Mouse (Mus musculus) limb, embryonic 13.5 days (tissue): Measurements from ENCODE around the gene Suclg1. TPM values are rescaled to one million over a fixed set of nuclear protein-coding genes. Genes with fewer than 3 reads are reported as not detected.

Experiments used
- ATAC-seq: fragments of 200-750 bp; cut with Nextera tagmentation; 2 replicates; pipeline ENCODE4 v1.8.0; 2017; ENCODE audit warnings: low read depth, moderate number of reproducible peaks, moderate TSS enrichment; ENCODE audit not compliant: low FRiP score
- H3K27ac ChIP-seq: fragments of 300-500 bp; sonication (generic); 2 replicates; pipeline ENCODE4 v1.5.1; 2015; ENCODE audit warnings: inconsistent platforms, mild to moderate bottlenecking, moderate library complexity
- H3K27me3 ChIP-seq: fragments of 300-500 bp; sonication (generic); 2 replicates; pipeline ENCODE4 v1.6.1; 2015; ENCODE audit warnings: mild to moderate bottlenecking, inconsistent platforms
- H3K36me3 ChIP-seq: fragments of 300-500 bp; sonication (generic); 2 replicates; pipeline ENCODE4 v1.6.1; 2015; ENCODE audit warnings: inconsistent platforms, mild to moderate bottlenecking, moderate library complexity
- H3K4me1 ChIP-seq: fragments of 300-500 bp; sonication (generic); 2 replicates; pipeline ENCODE4 v1.6.1; 2015; ENCODE audit warnings: inconsistent platforms
- H3K4me2 ChIP-seq: fragments of 300-500 bp; sonication (generic); replicated peaks from 2 replicates; pipeline ENCODE4 v1.6.1; 2015; ENCODE audit warnings: inconsistent platforms, mild to moderate bottlenecking, moderate library complexity
- H3K4me3 ChIP-seq: fragments of 300-500 bp; sonication (generic); 2 replicates; pipeline ENCODE4 v1.5.1; 2015; ENCODE audit warnings: moderate library complexity, mild to moderate bottlenecking, inconsistent platforms
- H3K9ac ChIP-seq: fragments of 300-500 bp; sonication (generic); 2 replicates; pipeline ENCODE4 v1.6.1; 2015; ENCODE audit warnings: mild to moderate bottlenecking, inconsistent platforms
- H3K9me3 ChIP-seq: fragments of 300-500 bp; sonication (generic); 2 replicates; pipeline ENCODE4 v1.6.1; 2016; ENCODE audit warnings: inconsistent platforms
- WGBS: fragments of 180-500 bp; shearing (Covaris S2); methylation state at CpG from one replicate; pipeline ENCODE4 v1.1.7; 2015; 5-methylcytosine and 5-hydroxymethylcytosine counted together
- polyA plus RNA-seq: library from polyadenylated mRNA; unstranded; fragments of >200 nt; fragmentation: Nextera tagmentation; extraction: Ambion mirVana; gene quantifications from 2 replicates; pipeline ENCODE4 v1.2.1, GENCODE M21; 2015

Gene Suclg1
- 149 and 157 TPM in 2 replicates for polyA plus RNA-seq

- H3K9me3 ChIP-seq: no peaks in the 10 kb centered on the region
- H3K27me3 ChIP-seq: no peaks in the 10 kb centered on the region
- H3K27ac ChIP-seq: 0 out of 2 replicates have a peak within 1 kb of the TSS, but pooled peaks have one; percentile 39
- H3K4me1 ChIP-seq: peaks cover 15% of the 10 kb centered on the region
- H3K9ac ChIP-seq: peak within 1 kb of the TSS; percentile 95
- ATAC-seq: peak; percentile 96
- peaks cover 4% of the 10 kb centered on the region for H3K36me3 ChIP-seq
- peak within 1 kb of the TSS; percentile 73 for H3K4me2 ChIP-seq
- under 1% methylated on average over 57 of the region's 58 CpGs for WGBS
- H3K4me3 ChIP-seq: peak within 1 kb of the TSS; percentile 97
Observed at GRCm38 (mm10) chr6:73248237-73249048, at the start of gene Suclg1. Suclg1 (plus strand) TSS chr6:73248382.

GRCm38 (mm10) chr6:73203724-73204123, 44.5 kb upstream of the Suclg1 start:
- H3K9me3 ChIP-seq: no peaks in the 10 kb centered on the region
- WGBS: 70% methylated on average over 2 of the region's 2 CpGs
- H3K4me1 ChIP-seq: peaks cover 4% of the 10 kb centered on the region; the same call in 1 of the 2 replicates

GRCm38 (mm10) chr6:73204937-73205336, 43.2 kb upstream of the Suclg1 start:
- 79% methylated on average over 4 of the region's 4 CpGs for WGBS

More at GRCm38 (mm10) chr6:73203724-73204123, 44.5 kb upstream of the Suclg1 start:
- no peak overlapping the region for H3K27ac ChIP-seq
- H3K4me3 ChIP-seq: no peak overlapping the region
- no peak for ATAC-seq
- no peak overlapping the region for H3K9ac ChIP-seq
- H3K36me3 ChIP-seq: no peaks in the 10 kb centered on the region
- H3K4me2 ChIP-seq: no peak overlapping the region
- no peaks in the 10 kb centered on the region for H3K27me3 ChIP-seq

GRCm38 (mm10) chr6:73209598-73209997, 38.6 kb upstream of the Suclg1 start:
- Histone ChIP-seq H3K4me2 (no peak overlapping the region), H3K27ac (no peak overlapping the region), H3K27me3 (no peaks in the 10 kb centered on the region), H3K9ac (no peak overlapping the region), H3K4me1 (no peaks in the 10 kb centered on the region), H3K36me3 (no peaks in the 10 kb centered on the region), H3K4me3 (no peak overlapping the region), H3K9me3 (no peaks in the 10 kb centered on the region)
- no peak for ATAC-seq
- 83% methylated on average over 6 of the region's 6 CpGs for WGBS

More at GRCm38 (mm10) chr6:73204937-73205336, 43.2 kb upstream of the Suclg1 start:
- no peak overlapping the region for H3K27ac ChIP-seq
- H3K4me3 ChIP-seq: no peak overlapping the region
- no peaks in the 10 kb centered on the region for H3K9me3 ChIP-seq
- no peaks in the 10 kb centered on the region for H3K36me3 ChIP-seq
- ATAC-seq: no peak
- H3K4me2 ChIP-seq: no peak overlapping the region
- H3K27me3 ChIP-seq: no peaks in the 10 kb centered on the region
- no peak overlapping the region for H3K9ac ChIP-seq
- peaks cover 4% of the 10 kb centered on the region; the same call in 1 of the 2 replicates for H3K4me1 ChIP-seq

GRCm38 (mm10) chr6:73210445-73210972, 37.7 kb upstream of the Suclg1 start:
- ATAC-seq: no peak
- WGBS: 85% methylated on average over 4 of the region's 4 CpGs
- H3K4me1 ChIP-seq: no peaks in the 10 kb centered on the region
- H3K4me2 ChIP-seq: no peak overlapping the region
- H3K9me3 ChIP-seq: no peaks in the 10 kb centered on the region
- H3K27ac ChIP-seq: no peak overlapping the region
- no peaks in the 10 kb centered on the region for H3K36me3 ChIP-seq
- no peaks in the 10 kb centered on the region for H3K27me3 ChIP-seq
- H3K4me3 ChIP-seq: no peak overlapping the region
- no peak overlapping the region for H3K9ac ChIP-seq

GRCm38 (mm10) chr6:73211036-73211435, 37.1 kb upstream of the Suclg1 start:
- H3K4me2 ChIP-seq: no peak overlapping the region
- no peaks in the 10 kb centered on the region for H3K36me3 ChIP-seq
- ATAC-seq: no peak
- H3K27me3 ChIP-seq: no peaks in the 10 kb centered on the region
- no peak overlapping the region for H3K4me3 ChIP-seq
- no peak overlapping the region for H3K27ac ChIP-seq
- no peaks in the 10 kb centered on the region for H3K9me3 ChIP-seq
- H3K4me1 ChIP-seq: no peaks in the 10 kb centered on the region
- H3K9ac ChIP-seq: no peak overlapping the region
- WGBS: 75% methylated on average over 3 of the region's 3 CpGs

- Histone ChIP-seq H3K9ac (no peak overlapping the region), H3K9me3 (no peaks in the 10 kb centered on the region), H3K36me3 (no peaks in the 10 kb centered on the region), H3K4me2 (no peak overlapping the region), H3K27me3 (no peaks in the 10 kb centered on the region), H3K4me1 (no peaks in the 10 kb centered on the region), H3K4me3 (no peak overlapping the region), H3K27ac (no peak overlapping the region)
- ATAC-seq: no peak
Observed at GRCm38 (mm10) chr6:73211602-73212001, 36.6 kb upstream of the Suclg1 start.

- Histone ChIP-seq H3K36me3 (no peaks in the 10 kb centered on the region), H3K4me3 (peak within 1 kb of the TSS; percentile 37), H3K9ac (no peak within 1 kb of the TSS; the same call in 1 of the 2 replicates), H3K4me1 (peaks cover 12% of the 10 kb centered on the region), H3K27me3 (no peaks in the 10 kb centered on the region), H3K9me3 (no peaks in the 10 kb centered on the region), H3K27ac (no peak within 1 kb of the TSS), H3K4me2 (peak within 1 kb of the TSS; percentile 68)
- whole genome bisulfite sequencing: 33% methylated on average over 25 of the region's 25 CpGs
- peak; percentile 96 for ATAC-seq
Observed at GRCm38 (mm10) chr6:73221189-73221957, 26.8 kb upstream of the Suclg1 start, which contains the start of gene Dnah6. Dnah6 (minus strand) TSS chr6:73221651.

GRCm38 (mm10) chr6:73221958-73222735, 26.0 kb upstream of the Suclg1 start:
- ATAC-seq: peak; percentile 30; the same call in 1 of the 2 replicates
- no peaks in the 10 kb centered on the region for H3K27me3 ChIP-seq
- H3K36me3 ChIP-seq: no peaks in the 10 kb centered on the region
- H3K27ac ChIP-seq: no peak overlapping the region
- H3K9ac ChIP-seq: no peak overlapping the region
- H3K4me2 ChIP-seq: peak overlapping the region; percentile 68
- H3K9me3 ChIP-seq: no peaks in the 10 kb centered on the region
- H3K4me1 ChIP-seq: peaks cover 12% of the 10 kb centered on the region
- WGBS: 27% methylated on average over 23 of the region's 23 CpGs
- H3K4me3 ChIP-seq: peak overlapping the region; percentile 37

- H3K9ac ChIP-seq: no peak overlapping the region
- ATAC-seq: peak; percentile 72
- WGBS: 4% methylated on average over 9 of the region's 10 CpGs
Observed at GRCm38 (mm10) chr6:73222841-73223526, 25.2 kb upstream of the Suclg1 start.

More at GRCm38 (mm10) chr6:73222841-73223526, 25.2 kb upstream of the Suclg1 start:
- peak overlapping the region; percentile 54 for H3K4me2 ChIP-seq
- peaks cover 12% of the 10 kb centered on the region for H3K4me1 ChIP-seq
- no peaks in the 10 kb centered on the region for H3K9me3 ChIP-seq
- H3K4me3 ChIP-seq: no peak overlapping the region
- H3K27me3 ChIP-seq: no peaks in the 10 kb centered on the region
- H3K36me3 ChIP-seq: no peaks in the 10 kb centered on the region
- H3K27ac ChIP-seq: peak overlapping the region; percentile 33; the same call in 1 of the 2 replicates
